Mouse (Mus musculus): Measurements from ENCODE around the gene Cpa2.

The Cpa2 gene

GRCm38 (mm10) chr6:30579961-30580840 is 38.8 kb downstream of the Cpa2 start:
- DNase-seq: no peak

- DNase-seq: no peak
These were observed 39.4 kb downstream of the Cpa2 start for GRCm38 (mm10) chr6:30580841-30581176.

DNA sequence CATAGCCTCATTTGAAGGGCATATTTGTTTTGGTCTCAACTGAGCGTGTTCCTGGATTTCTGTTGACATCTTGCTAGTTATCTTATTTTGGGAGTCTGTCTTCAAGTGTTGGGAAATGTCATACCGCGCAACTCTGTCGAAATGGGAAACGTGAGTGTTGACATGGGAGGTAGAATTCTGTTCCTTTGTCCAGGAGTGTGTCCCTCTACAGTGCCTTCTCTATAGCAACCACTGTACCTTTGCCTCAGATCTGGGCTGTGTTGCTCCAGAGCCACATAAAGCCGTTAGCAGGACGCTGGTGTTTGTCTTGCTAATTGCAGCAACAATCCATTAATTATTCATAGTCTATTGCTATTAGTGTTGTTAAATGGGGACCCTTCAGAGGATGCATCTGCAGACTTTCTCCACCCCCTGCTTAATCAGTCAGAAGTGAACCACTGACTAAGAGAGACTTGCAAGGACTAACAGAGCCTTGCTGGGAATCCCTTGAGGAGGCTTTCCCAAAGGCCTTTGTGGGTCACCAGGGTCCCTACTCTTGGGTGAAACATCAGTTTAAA is 45.6 kb downstream of the Cpa2 start:
- DNase-seq: no peak

DNA sequence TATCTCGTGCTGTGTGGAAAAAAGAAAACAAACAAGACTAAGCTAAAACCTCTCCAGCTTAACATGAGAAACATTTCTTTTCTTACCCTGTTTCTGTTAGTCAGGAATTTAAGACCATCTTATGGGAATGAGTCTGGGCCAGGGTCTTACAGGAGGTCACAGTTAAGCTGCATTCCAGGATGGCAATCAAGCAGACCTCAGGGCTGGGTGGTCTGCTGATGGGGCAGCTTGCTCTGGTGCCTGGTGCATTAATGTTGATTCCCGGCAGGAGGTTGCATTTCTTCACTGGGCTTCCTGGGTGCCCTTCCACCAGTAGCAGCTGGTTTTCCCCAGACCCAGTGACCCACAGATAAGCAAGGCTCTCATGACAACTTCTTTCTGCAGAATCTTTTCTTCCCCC is 48.4 kb downstream of the Cpa2 start:
- DNase-seq: no peak

DNA sequence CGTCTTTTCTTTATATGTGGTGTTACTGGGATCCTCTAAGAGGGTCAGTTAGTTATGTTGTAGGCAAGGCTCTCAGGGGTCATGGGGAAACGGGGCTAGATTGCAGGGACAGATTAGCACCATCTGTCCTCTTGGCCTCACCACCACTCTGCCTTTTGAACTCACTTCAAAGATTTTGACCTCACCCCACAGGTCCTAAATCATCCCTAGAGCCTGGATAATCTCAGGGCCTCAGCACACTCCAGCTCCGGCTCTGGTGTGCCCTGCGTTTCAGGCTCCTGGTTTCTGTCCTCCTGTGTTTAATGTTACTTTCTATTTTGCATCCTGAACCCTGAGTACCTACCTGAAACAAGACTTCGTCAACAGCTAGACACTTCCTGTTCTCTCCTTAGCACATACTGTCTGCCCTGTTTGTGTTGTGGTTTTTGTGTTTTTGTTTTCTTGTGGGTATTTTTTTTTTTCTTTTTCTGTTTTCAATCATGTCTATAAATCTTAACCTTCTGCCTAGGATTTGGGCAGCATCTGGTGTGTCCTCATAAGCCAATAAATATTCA is 50.5 kb downstream of the Cpa2 start:
- DNase-seq: no peak

DNA sequence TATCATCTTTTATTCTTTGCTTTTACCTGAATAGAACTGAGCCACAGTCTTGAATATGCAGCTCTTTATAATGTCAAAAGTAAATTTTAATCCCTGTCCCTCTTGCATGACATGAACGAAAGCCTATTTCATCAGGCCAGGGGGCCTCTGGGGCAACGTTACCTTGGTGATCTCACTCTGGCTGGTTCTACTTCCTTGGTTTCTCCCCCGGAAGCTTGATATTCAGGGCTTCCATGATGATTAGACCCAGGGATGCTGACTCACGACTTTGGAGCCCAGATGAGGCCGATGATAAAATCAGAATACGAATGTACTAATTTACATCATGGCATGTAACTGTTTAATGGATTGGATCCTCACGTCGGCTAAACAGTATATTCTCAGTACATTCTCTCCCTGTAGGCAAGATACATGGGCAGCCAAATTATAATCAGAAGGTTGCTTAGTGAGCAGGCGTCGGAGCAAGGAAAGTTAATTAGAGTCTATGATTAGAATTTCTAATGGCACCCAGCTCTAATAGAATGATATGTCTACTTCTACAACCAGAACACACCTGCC is 51.1 kb downstream of the Cpa2 start:
- DNase-seq: no peak

DNA sequence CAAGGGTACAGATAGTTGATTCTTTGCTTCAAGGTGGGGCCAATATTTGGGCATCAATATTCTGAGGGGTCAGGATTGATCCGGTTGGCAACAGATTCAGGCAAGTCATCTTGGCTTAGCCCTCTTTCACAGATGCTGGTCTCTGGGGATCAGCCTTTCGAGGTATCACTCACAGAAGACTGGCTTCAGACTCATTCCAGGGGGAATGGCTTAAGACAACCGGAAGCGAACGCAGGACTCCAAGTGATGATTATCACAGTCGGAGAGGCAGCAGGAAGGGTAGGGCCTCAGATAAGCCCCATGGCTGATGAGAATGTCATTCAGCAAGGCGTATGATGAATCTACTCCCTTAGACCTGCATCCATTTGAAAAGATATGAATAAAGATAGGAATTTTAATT is 53.0 kb downstream of the Cpa2 start:
- no peak for DNase-seq

- DNase-seq: no peak
These were observed 55.0 kb downstream of the Cpa2 start for GRCm38 (mm10) chr6:30596230-30596898.

- DNase-seq: no peak
These were observed 58.7 kb downstream of the Cpa2 start for GRCm38 (mm10) chr6:30600033-30600432.

DNA sequence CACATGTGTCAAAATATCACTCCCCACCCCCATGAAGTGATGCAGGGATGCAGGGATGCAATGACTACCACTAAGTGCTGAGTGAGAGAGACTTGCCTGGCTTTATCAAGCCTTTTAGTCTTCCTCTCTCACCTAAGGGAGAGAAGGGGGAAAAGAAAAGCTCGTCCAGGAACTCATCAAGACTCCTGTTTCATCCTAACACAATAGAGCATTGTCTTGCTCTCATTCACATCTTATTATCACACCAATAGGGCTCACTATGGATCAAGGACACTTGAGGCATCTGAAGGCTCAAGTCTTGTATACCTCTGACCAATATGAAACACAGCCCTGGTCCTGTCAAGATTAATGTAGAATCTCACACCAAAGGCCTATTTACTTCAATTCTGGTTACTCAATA is 59.6 kb downstream of the Cpa2 start:
- DNase-seq: no peak

DNA sequence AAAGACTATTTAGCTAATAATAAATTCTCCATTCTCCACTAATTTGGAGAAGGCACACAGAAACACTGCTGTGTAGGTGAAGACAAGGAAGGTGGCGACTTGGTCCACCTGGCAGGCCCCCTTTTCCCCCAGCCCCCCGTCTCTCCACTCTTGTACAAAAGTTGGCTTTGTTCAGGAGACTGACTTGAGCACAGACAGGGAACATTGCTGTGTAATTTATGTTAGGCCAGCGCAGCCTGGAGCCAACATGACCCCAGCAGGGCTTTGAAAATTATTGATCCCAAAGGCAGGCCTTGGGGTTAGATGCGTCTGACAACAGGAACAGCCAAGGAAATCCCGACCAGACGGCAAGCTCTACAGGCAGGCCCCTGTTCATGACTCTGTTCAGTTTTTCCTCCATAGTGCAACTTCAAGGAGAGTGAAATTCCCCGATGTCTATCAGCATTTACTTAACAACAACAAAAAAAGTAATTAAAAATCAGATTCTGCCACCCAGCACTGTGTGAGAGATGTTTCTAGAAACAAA is 63.0 kb downstream of the Cpa2 start:
- DNase-seq: no peak

DNA sequence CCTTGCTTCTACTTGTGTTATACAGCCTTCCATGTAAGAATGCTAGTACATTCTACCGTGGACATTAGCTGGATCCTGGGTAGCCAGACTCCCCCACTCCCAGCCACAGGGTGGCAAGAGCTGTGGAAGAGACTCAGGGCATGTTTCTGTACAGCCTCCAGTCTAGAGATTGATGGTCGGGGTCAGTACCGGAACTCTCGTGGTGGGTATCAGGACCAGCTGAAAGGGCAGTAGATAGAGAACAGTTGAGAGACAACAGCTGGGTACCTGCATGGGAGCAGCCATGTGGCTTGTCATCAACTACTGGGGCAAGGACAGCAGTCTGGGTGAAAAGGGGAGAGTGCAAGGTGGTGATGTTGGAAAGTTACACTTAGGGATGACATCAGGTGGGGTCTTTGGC is 63.7 kb downstream of the Cpa2 start:
- DNase-seq: no peak

- DNase-seq: no peak
These were observed 64.3 kb downstream of the Cpa2 start for GRCm38 (mm10) chr6:30605672-30606071.

- DNase-seq: no peak
These were observed 69.3 kb downstream of the Cpa2 start, which contains the start of gene Cpa5 for GRCm38 (mm10) chr6:30610710-30611109. Gene Cpa5 (plus strand): TSS chr6:30611010.

GRCm38 (mm10) chr6:30611212-30611611 is 69.8 kb downstream of the Cpa2 start:
- no peak for DNase-seq

Data from cerebellum, adult 11 months (tissue).